Mouse (Mus musculus): ENCODE measurements around the gene Mrm3. TPM values are rescaled to one million over a fixed set of nuclear protein-coding genes. Genes with fewer than 3 reads are reported as not detected.
"Not testable (repeated sequence)": the region's sequence is repeated elsewhere in the genome, so short reads cannot be mapped to it uniquely, and the experiment has no call there.

Gene Mrm3
- 10 to 100 TPM; 20.6 to 22.8 TPM for total RNA-seq (2021)
- long read RNA-seq, experiment 1, transcript Mrm3-201 (4 exons, 1,510 nt), result major isoform, 52 of 62 reads
- long read RNA-seq, experiment 1, partial matches to known transcripts, result 1 of 62 reads
- long read RNA-seq, experiment 1, other reads (novel, unspliced or antisense), result 9 of 62 reads
- long read RNA-seq, experiment 2, transcript Mrm3-201 (4 exons, 1,510 nt), result major isoform, 42 of 49 reads
- long read RNA-seq, experiment 2, partial matches to known transcripts, result 0 of 49 reads
- long read RNA-seq, experiment 2, other reads (novel, unspliced or antisense), result 7 of 49 reads

GRCm38 (mm10) chr11:76242901-76243810, at the start of gene Mrm3, which contains the start of gene Glod4:
Mrm3 (plus strand) TSS chr11:76243715.
Glod4 (minus strand) TSS chr11:76243725.
- intact Hi-C loops (cut with DNase I), result no loop called here

GRCm38 (mm10) chr11:76196275-76196976, 47.1 kb upstream of the Mrm3 start:
- intact Hi-C loops (cut with DNase I), result no loop called here
- no peak for DNase-seq

More at GRCm38 (mm10) chr11:76242901-76243810, at the start of gene Mrm3, which contains the start of gene Glod4:
- DNase-seq, result peak; percentile 90 to 97

- DNase-seq, result no peak
- intact Hi-C loops (cut with DNase I), result no loop called here
Measured at GRCm38 (mm10) chr11:76196977-76197469, 46.5 kb upstream of the Mrm3 start.

DNA sequence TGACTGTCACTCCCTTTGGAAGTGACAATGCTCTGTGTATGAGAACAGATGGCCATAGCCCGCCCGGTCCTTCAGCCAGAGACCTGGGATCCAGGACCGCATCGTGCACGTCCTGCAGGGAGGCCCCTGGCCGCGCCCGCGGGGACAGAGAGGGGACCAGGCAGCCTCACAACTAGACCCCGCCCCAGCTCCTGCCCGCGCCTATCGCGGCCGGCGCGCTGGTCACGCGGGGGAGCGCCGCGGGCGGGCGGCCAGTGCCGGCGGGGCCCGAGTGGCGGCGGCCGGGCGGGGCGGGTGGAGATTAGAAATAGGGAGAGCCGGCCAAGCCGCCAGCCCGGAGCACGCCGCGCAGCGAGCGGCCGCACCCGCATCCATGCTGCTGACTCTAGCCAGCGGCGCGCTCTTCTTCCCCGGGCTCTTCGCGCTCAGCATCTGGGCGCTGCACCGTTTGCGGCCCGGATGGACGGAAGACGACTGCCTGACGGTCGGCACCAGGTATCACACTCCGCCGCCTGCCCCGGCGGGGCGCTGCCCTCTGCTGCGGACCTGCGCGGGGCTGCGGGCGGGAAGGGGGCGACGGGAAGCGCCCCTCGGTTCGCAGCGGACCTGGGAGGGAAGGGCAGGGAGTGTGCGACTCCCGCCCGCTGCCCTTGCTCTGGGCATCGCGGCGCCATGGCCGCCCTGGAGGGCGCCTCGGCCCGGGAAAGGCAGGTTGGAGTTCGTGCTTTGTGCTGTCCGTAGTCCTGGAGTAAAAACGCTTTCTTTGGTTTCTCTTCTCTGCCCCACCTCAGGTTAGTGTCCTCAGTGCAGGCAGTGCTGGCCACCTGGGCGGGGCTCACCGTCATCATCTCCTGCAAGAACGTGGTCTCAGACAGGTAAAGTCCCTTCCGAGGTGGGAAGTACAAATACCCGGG, 41.5 kb upstream of the Mrm3 start:
- intact Hi-C loops (cut with DNase I), result no loop called here
- DNase-seq, result peak; percentile 90 to 95

- no peak for DNase-seq
Measured at GRCm38 (mm10) chr11:76206793-76207192, 36.7 kb upstream of the Mrm3 start.

DNA sequence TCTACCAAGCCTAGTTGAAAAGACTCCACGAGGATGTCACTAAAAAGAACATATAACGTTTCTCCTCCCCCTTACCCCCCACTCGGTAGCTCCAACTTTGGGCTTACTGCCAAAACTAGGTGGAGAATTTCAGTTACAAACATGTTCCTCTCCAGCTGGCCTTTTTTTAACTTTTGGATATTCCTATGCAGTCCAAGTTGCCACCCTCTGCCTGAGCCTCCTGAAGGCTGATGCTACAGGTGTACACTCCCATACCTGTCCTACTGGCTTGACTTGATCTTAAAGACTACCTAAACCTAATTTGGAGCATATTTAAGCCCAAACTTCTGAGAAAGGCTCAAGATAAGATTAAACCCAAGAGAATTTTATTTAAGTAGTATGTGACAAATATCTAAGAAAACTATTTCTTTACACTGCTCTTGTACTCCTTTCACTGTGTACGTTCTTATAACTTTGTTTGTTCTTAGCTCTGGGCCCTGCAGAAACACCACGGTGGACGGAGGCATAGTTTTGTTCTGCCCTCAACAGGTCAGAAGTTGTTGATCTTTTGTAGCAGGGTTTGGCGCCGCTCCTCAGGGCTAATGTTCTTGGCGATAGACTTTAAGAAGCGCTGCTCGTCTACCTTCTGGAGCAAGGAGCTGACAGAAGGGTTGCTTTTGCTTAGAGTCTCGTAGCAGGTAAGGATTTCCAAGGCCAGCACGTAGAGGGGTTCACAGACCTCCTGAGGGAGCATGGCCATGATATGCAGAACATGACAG, 33.1 kb upstream of the Mrm3 start:
- no peak for DNase-seq
- intact Hi-C loops (cut with DNase I), result no loop called here

More at GRCm38 (mm10) chr11:76206793-76207192, 36.7 kb upstream of the Mrm3 start:
- intact Hi-C loops (cut with DNase I), result no loop called here

DNA sequence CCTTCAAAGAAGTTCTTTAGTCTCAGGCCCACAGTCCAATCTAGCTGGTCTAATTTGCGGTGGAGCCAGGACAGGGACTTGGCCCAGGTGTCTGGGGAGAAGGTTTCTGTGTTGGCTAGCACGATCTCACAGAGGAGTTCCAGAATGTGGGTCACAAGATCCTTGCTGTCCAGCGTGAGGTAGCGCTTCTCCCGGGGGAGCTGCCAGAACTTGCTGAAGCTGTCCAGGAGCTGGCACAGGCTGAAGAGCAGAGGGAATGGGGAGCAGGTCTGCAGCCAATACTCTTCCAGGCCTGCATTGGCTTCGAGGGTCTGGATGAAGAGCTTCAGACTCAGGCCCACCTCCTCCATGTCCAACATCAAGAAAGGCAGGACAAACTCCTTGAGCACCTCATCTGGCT, 31.9 kb upstream of the Mrm3 start:
- DNase-seq; intact Hi-C loops (cut with DNase I): not testable (repeated sequence)

DNA sequence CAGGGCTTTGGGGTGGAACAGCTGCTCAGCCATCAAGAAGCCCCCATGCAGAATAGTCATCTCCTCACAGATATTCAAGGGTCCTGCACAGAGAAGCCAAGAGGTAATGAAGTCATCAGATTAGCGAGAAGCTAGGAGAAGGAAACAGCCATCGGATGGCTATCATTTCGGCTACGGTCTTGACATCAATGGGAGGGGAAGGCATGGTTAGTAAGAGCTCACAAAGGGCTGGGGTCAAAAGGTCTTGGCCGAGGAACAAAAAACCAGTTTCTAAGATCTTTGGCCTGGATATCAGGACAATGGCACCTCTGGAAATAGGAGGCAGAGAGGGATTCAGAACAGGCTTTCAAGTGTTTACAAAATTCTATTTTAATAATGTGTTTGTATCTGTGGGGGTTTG, 29.7 kb upstream of the Mrm3 start:
- intact Hi-C loops (cut with DNase I), result no loop called here

DNA sequence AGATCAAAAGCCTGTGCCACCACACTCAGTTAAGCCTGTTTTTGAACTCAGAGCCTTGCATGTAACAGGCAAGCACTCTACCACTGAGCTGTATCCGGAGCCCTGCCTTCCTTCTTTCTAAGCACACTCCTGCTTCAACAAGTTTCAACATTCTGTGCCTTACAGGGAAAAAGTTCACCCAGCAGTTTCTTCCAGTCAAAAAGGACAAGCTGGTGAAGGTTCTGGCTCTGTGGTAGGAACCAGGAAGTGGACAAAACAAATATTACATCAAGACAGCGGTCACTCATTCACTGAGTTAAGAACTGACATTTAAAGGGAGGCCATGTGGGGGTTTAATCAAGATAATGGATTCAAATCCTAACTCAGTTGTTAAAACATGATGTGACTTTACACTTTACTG, 28.5 kb upstream of the Mrm3 start:
- intact Hi-C loops (cut with DNase I), result no loop called here
- no peak for DNase-seq

More for the DNA sequence above, 29.7 kb upstream of the Mrm3 start:
- no peak for DNase-seq

DNA sequence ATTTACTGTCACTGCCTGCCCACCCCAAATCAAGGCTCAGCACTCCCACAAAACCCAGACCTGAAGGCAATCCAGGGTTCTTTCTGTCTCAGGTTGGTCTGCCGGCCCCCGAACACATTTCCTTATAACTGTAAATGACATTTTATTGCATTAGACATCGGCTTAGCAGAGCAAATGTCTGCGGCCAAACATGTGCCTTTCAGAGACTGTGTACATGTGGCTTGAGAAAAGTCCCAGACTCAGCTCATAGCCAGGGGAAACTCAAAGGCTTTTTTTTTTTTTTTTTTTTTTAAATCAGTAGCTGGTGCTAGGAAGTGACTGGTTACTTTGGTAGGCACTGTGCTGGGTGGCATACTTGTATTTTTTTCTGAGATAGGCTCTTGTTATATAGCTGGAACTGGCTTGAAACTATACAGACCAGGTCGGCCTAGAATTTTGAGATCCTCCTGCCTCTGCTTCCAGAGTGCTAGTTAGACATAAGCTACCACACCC, 27.4 kb upstream of the Mrm3 start:
- DNase-seq, result no peak
- intact Hi-C loops (cut with DNase I), result no loop called here

DNA sequence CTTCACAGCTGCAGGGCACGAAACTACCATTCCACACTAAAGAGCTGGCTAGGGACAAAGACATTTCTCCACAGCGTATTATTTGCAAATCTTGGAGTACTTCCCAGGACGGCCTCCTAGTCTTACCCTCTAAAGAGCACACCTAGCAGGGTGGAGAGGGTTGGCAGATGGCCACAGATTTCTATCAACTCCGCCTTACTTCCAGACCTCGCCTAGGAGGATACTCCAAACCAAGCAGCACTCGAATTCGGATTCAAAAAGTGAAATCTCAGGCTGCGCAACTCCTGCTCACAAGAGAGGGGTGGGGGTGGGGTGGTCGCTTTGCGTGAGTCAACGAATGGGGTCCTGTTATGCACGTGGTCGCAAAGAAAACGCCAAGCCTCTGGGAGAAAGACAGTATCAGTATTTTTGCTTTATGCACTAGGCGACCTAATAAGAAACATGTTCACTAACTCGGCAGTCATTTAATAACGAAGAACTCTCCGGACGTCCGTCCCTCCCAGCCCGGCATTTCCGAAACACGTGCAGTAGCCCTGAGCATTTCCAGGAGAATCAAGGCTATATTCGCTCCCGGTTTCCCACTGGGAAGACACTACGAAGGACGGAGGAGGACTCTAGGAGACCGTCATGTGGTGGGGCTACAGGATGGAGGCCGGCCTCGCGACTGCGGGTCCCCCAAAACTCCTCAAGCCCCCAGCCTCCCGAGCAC, 26.7 kb upstream of the Mrm3 start:
- intact Hi-C loops (cut with DNase I), result no loop called here
- peak; percentile 27 to 40 for DNase-seq

DNA sequence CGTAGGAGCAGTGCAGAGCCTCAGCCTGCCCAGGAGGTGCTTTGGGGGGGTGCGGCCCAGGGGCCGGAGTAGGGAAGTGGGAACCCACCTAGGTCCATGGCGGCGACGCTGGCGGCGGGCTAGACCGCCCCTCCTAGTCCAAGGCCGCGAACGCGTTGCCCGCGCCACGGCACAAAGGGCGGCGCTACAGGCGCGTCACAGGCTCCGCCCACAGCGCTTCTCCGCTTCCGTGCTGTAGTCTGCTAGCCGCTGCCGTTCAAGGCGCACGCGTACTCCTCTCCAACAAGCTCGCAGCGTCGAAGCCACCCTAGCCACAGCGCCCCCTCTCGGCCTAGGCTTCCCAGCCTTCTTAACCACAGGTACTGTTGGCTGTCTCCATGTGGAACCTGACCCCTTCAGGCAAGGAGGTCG, 26.1 kb upstream of the Mrm3 start, which contains the start of the genes Dbil5 and Gemin4:
Dbil5 (plus strand) TSS at position 219 of the 411 bp plus-strand sequence.
Gemin4 (minus strand) TSS at position 275 of the 411 bp plus-strand sequence.
- intact Hi-C loops (cut with DNase I), result no loop called here
- DNase-seq, result peak; percentile 97 to 98

GRCm38 (mm10) chr11:76224631-76225030, 18.9 kb upstream of the Mrm3 start:
- intact Hi-C loops (cut with DNase I), result no loop called here

DNA sequence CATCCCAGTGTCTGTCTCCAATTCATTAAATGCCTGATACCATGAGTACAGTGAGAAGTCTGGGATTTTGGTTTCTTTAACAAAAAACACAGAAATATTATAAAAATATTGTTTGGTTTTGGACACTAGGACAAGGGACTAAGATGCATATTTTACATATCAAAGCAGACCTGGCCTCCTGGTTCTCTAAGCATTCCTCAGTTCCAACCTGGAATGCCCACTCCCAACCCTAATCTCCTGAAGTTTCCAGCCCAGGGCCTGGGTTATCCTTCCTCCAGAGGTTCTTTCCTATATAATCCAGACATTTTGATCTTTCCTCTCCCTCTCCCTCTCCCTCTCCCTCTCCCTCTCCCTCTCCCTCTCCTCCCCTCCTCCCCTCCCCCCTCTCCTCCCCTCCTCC, 18.5 kb upstream of the Mrm3 start:
- DNase-seq, result no peak
- intact Hi-C loops (cut with DNase I), result no loop called here

More at GRCm38 (mm10) chr11:76224631-76225030, 18.9 kb upstream of the Mrm3 start:
- no peak for DNase-seq

DNA sequence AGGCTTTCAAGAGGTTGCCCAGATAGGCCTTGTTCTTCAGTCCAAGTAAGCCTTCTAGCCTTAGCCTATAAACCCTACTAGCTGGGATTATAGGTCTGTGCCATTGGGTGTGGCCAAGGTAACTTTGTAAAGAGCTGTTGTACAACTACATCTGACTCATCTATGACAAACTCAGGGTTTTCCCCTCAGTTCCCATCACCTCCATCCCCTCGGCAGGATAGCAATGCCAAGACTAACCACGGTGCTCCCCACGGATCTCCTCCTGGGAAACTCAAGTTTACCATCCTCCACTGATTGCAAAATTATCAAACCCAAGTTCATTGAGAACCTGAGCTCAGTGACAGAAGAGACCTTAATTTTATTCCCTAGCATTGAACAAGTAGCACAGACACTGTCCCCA, 7.4 kb upstream of the Mrm3 start:
- intact Hi-C loops (cut with DNase I), result no loop called here
- DNase-seq, result no peak

GRCm38 (mm10) chr11:76239750-76240149, 3.8 kb upstream of the Mrm3 start:
- intact Hi-C loops (cut with DNase I), result no loop called here
- DNase-seq, result no peak

DNA sequence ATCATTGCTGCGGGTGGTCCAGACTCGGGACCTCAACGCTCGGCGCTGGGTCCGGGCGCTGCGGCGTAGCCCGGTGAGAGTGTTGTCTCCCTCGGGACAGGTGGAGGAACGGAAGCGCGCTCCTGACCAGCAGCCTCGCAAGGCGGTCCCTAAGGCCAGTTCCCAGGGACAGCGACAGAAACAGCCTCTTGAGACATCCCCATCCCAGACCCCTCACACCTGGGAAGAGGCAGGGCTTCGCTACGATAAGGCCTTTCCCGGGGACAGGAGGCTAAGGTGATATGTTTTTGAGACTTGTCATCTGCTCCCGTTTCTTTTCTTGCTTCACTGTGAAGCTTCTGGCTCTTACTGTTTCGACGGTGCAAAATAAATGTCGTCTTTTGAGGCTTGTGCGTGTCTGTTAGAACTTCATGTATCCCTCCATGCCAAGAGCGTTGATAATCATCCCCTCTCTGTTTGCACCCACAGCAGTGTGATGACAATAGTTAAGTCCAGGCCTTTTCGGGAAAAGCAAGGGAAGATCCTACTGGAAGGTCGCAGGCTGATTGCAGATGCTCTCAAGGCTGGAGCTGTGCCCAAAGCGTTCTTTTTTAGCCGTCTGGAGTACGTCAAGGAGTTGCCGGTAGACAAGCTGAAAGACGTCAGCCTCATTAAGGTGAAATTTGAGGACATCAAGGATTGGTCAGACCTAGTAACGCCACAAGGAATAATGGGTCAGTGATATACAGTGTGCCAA, 464 bp downstream of the Mrm3 start:
- intact Hi-C loops (cut with DNase I), result no loop called here
- no peak for DNase-seq

All from heart, postnatal 14 days (tissue).